Mouse (Mus musculus) right cerebral cortex, postnatal 10 days (tissue): ENCODE measurements around the gene Sall1.
A peak's percentile ranks its signal among the peaks of the same experiment; 100 is the strongest.

Experiments used
- DNase-seq, 2 experiments: peaks; one replicate each; pipeline ENCODE4 v3.0.0; 2021; ENCODE audit warnings: low spot score in 2 of 2

Gene Sall1

DNA sequence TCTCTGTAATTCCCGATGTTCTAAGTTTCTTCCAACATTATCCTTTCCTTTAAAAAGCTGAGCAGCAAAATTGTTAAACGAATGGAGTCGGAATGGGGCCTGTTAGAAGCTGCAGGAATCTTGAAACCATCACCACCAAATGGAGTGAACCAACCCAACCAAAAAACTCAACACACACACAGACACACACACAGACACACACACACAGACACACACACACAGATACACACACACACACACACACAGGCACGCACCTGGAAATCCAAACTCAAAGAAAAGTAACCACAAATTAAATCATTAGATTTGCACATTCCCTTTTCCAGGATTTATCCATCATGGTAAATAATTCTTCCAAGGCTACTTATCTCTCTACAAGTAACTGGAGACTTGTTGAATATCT, 5.0 kb downstream of the Sall1 start:
- DNase-seq, result peak in 1 of 2 experiments; percentile 19

DNA sequence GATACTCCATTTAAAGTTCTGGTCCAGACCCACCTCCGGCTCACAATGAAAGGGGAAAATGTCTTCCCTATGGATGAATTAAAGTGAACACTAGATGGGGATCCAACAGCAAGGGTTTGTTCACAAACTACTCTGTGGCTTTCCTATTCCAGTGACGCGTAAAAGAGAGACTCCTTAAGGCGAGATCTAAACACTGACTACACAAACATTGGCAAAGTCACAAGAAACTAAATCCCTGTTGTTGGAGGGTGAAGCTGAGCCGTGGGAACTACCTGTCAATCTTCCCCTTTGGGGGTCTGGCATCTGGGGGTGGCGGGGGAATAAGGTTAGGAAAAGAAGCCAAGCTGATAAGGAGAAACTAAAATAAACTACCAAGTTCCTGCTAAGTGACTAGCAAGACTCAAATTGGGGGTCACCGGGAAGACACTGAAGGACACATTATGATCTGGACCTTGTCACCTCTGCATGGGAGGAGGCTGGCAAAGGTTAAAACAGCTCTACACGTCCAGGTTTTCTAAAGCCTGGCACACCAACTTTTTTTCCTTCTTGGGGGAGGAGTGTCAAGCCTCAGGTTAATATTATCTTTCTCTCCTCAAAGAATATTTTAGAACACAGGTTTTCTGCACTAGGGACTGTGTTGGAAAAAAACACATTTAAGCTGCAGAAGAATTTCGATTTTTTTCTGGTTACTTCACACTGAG, 6.3 kb downstream of the Sall1 start:
- peak in 1 of 2 experiments; percentile 24 for DNase-seq

DNA sequence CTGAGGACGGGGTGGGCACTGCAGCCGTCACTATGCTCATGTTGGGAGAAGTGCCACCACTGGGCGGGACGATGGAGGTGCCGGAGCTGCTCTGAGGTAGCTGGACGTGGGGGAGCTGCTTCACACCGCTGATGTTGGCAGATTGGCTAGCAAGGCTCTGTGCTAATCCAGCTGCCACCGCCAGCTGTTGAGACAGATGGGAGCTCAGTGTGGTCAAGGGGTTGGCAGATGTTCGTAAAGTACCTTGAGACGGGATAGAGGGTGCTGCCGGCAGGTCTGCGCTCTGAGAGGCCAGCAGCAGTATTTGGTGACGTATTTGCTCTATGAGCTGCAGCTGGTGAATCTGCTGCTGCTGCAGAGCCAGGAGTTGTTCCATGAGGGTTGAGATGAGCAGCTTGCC, 11.6 kb downstream of the Sall1 start:
- no peak for DNase-seq

DNA sequence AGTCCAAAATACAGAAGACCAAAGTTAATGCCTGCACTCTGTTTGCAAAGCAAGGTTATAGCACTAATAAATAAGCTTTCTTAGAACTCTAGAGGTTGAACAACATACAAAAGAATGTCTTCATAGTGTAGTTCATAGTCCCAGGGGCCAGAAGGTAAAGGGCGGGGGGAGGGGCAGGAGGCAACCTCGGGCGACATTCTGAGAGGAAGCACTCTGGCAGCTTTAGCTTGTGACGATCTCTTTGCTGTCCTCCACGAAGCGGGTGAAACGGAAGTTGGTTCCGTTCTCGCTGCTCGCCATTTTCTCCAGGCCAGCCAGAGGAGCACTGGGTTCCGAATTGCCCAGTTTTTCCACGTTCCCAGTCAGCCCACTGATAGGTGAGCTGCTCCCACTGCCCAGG, 15.8 kb downstream of the Sall1 start:
- no peak for DNase-seq

DNA sequence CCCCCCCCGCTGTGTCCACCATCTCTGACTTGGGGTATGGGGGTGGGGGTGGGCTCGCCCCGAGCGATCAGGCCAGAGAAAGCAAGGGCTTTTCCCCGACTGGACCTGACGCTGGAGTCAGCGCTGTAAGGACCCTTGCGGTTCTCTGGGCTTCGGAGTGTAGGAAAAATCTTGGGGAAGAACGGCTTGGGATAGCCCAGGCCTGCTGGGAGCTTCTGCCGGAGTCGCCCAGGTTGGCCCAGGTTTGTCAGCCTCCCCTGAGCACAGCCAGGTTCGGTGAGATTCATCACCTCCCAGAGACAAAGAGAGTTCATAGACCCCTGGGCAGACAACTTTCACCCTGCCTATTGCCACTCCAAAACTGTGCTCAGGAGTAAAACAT, 17.8 kb downstream of the Sall1 start:
- no peak for DNase-seq

DNA sequence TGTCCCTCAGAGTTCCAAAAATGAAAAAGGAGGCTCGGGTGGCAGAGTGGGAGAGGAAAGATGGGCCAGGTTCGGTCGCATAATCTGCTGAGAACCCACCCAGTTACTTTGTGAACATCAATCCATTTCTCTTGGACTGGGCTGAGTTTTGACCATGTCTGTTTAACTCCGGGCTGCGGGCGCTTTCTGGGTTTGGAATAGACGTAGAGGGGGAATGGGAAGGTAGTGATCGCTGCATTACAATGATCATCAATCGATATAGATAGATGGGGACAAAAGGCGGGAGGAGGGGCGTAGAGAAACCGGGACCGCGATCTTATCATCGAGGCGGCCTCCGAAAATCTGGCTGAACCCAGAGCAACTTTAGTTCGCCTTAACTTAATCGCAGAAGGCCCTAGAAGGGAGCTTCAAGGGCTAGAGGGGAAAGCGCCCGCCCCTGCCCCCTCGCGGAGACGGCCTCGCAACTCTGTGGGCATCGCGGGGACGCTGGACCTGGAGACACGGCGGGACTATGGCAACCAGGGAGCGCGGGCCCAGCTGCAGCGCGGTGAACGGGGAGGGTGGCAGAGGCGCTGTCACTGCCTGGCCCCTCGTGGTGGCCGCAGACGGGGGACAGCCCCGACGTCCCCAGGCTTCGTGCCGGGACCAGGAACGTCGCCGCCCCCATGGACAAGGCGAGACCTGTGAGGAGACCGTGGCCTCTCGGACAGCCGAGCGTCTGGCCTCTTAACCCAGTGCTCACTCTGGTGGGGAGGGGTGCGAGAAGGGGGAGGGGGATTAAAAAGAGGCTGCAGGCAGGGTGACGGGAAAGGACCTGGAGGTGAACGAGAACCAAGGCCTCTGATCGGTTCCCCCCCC, 18.5 kb downstream of the Sall1 start:
- DNase-seq, result peak in 1 of 2 experiments; percentile 50

DNA sequence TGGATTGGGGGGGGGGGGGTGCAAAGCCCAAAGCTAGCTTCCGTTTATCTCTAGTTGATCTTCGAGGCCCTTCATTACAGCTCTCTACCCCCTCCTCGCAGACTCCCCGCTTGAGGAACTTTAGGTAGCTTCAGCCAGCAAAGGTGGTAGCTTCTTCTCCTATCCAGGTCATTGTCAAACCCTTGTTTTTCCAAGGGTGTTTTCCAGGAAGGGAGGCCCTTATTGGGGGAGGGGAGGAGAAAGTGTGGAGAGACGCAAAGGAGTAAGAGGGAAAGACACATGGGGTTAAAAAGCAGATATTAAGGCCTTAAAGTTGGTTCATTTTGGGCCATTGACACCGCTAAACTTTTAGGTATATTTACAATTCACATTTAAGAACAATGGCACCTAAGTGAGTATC, 19.2 kb downstream of the Sall1 start:
- DNase-seq, result no peak

DNA sequence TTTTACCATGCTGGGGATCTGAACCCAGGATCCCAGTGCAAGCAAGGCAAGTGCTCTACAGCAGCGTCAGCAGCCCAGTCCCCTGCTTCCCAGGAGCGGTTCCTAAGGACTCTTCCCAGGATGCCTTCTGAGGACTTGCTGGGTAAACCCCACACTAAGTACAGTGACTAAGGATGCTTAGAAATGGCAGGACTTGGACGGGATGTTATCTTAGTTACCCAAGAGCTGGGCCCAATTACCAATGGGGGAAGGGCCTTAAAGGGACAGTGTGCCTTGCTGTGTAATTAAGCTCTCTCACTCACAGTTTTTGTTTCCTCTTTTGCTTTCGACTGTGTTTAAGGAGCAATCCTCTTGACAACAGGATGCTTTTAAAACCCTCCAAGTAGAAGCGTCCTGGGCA, 22.8 kb downstream of the Sall1 start:
- no peak for DNase-seq

DNA sequence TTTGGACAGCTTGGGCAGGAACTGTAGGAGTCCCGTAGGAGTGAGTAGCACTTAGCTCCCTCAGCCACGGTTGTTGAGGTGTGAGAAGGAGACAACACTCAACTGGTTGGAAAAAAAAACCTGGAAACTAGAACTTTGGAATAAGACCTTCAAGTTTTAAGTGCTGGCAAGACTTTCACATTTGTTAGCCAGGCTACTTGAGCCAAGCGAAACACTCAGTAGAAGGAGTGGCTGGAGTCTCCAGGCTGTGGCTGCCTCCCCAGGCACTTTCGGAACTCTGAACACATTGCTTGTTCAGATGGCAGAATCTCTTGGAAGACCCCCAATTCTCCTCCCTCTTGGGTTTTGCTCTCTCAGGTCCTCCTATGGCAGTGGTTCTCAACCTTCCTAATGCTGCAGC, 26.1 kb downstream of the Sall1 start:
- DNase-seq, result no peak

DNA sequence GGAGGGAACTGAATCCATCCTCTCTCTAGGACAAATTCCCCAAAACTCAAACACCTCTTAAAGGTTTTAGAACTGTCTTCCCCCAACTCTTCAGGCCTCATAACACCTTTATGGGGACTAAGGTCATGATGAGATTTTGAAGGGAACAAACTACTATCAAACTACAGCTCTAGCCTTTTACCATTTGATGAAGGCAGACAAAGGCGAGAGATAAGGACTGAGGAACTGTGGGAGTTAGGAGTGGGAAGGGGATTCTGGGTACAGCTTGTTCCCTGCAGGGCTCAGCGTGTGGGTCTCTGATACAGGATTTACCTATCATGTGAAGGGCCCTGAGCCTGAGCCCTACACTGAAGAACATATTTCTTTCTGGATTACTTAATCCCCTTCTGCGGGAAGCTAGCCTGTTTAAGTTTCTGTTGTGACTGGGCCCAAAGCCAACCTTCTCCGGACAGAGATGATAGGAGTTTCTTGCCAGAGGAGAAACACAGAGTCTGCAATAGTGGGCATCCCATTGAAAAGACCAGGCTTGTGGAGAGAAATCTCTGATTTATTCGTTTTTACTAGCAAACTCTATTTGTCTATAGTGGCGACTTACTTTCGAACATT, 27.4 kb downstream of the Sall1 start:
- DNase-seq, result no peak

DNA sequence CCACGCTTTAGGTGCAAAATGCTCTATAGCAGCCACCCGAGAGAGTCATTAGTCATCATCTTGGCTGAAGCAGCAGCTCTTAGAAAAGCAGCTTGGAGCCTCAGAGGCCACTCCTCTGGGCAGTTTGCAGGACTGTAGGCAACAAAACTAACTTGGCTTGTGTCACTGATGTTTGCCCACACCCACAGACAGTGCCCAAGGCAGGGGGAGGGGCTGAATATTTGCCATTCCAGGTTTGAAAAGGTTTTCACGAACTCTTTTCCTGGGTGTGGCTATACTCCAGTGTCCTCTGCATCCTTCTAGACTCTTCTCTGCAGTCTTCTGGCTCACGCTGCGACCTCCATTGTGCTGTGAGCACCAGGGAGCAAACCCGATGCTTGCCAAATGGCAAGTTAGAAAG, 28.4 kb downstream of the Sall1 start:
- DNase-seq, result no peak

DNA sequence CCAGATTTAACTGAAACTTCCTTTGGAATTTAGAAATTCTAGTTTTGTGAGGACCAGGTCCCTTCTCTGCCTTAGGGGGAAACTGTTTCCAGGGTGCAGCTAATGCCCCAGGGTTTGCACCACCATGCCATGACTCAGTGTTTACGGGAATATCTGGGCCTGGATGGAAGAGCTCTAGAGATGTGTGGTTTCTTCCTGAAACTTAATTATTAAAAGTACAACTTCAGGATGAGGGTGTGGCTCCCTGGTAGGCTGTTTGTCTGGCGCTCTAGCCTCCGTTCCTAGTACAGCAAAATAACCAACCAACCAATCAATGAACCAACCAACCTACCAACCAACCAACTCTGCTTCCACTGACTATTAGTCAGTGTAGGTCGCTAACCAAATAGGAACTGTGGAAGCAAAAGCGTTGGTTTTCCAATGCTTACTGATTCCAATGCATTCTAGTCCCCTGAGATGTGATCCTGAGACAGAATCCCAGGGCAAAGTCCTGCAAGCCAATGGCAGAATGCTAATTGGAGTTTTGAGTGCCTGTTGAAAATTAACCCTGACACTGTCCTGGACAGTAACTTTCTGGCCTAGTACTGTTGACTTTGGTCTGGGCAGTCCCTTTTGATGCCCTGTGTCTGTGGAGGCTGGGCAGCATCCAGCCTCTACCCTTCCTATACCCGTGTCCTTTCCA, 31.0 kb downstream of the Sall1 start:
- no peak for DNase-seq

DNA sequence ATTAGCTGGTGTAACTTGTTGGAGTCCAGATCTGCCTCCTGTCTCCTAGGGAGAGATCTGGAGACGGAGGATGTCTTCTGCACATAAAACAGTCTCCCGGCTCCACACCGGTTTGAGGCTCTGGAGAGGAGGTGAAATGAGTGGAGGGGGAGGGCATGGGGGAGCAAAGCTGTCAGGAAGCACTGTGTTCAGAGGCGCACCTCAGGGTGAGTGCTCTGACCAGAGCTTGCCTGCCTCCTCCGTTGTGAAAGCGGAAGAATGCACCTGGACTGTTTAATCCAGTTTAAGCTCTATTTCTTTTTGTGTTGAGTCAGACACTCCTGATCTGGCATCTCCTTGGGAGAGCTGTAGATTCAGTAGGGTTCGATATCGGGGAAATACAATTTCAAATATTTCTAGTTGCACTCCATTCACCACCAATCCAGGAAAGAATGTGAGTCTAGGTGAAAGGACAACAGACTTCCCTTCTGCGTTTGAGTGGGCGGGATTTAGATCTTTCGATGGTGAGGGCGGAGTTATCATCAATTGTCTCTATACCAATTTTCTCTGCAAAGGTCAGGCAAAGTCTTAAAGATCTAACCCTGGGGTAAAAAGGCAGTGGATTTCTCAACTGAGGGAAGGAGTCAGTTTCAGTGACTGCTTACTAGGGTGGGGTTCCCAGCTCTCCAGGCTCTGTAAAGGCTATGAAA, 31.8 kb downstream of the Sall1 start:
- DNase-seq, result no peak

DNA sequence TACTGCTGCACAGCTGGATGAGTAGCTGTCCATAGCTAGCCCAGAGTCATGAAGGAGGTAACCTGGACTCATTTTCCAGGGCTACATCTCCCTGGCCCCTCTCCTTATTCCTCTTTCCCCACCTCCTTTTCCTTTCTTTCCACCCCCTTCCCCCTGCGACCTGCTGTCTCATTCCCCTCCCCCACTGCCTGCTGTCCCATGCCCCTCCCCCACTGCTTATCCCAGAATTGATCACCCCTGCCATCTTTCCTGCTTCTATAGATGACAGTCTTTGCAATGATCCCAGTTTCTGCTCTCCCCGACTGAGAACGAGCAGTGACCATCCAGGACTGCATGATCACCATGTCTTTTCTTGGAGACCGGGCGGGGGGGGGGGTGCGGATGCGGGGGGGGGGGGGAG, 35.2 kb downstream of the Sall1 start:
- no peak for DNase-seq

DNA sequence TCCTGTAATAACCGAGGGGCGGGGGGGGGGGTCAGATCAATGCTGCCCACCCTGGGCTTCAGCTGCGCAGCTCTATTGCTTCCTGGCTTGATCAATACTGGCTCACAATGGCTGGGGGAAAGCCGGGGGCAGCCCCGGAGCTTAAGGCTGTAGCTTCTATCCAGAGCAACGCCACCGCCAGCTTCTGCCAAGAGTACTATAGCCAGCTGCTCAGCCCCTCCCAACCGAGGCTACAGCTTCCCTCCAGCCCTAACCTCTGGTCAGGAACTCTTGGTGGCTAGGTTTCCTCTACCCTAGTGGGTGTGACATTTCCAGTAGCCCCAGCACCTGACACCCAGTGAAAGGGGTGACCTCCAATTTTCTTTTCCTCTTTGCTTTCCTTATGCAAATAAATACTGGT, 36.8 kb downstream of the Sall1 start:
- no peak for DNase-seq

DNA sequence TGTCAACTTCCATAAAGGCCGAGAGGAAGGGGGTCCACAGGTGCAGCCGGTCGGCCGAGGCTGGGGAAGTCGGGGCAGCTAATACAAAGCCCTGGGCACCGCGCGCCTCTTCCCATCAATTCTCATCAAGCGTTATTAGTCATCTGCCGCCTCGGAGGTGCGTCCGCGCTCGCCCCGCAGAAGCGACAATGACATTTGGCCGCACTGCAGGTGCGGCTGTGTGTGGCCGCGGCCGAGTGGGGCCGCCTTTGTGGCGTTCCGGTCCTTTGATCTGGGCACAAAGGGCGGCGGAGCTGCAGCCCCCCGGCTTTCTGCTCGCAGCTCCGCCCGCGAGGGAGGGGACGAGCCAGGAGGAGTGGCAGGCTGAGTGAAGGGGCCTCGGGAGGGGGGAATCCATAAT, 37.5 kb downstream of the Sall1 start:
- no peak for DNase-seq

DNA sequence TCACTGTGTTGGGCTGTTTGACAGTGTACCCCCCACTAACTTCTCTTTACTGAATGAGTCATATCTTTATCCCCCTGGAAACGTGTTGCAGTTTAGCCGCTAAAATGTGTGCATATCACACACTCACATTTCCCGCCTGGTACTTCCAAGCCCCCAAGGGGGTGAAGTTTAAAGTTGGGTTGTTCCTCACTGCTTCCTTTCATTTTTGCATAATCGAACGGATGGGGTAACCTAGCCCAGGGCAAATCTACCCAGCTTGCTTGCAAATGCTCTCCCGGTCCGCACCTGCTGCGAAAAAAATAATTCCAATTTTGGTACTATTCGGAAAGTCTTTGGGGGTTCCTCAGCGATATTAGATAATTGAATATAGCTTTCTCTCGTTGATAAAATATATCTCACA, 38.2 kb downstream of the Sall1 start:
- no peak for DNase-seq

DNA sequence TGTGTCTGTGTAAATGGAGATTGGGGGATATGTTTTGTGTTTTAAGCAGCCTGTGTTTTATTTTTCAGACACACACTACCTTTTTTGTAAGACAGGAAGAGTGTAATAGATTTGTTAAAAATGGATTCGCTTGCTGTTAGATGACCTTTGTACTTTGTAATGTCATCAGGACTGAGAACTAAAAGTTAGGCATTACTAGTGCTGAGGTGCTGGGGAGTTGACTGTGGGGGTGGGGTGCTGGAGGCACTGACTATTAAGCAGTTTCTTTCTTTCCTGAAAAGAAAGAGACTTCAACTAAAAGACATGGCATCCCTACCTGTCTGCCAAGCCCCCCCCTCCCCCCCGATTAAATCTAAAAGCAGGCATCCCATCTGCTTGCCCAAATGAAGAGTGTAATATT, 39.9 kb downstream of the Sall1 start:
- DNase-seq, result no peak

DNA sequence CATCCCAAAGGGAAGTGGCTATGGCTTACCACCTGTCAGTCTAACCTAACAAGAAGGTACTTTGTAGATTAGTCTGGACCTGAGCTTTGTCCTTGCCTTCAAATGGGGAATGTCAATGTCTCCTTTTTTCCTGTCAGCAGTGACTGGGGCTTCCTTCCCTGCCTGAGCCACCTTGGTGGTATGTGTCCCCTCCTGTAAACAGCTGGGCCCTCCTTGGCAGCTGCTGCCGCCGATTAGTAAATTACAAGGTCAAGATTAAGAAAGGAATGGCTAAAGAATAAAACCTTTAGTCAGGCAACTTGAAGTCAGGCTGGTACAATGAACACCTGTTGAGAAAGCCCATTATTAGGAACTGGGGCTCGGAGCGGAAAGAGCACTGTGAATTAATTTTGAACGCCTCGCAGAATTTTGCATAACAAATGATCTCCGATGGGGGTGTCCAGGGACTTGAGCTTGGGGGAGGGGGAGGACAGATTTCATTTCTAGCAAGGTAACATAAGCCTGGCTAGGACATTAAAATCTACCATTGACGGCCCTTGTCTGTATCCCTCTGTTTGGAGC, 40.5 kb downstream of the Sall1 start:
- no peak for DNase-seq

DNA sequence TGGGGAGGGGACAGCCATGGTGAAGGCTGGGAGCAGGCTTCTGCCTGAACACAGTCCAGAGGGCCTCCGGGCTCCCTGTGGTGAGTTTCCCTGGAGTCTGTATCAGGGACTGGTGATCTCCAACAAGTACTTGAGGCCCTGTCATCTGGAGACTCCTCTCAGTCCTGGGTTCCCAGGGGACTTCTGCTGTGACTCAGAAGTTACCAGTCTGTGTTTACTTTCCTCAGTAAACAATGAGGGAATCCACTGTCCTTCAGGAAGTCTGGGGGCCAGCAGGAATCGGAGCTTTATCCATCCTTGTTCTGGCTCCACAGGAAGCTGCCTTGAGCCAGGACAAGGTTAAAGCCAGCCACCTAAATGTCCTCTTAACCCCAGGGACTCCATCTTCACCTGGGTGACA, 41.8 kb downstream of the Sall1 start:
- no peak for DNase-seq

DNA sequence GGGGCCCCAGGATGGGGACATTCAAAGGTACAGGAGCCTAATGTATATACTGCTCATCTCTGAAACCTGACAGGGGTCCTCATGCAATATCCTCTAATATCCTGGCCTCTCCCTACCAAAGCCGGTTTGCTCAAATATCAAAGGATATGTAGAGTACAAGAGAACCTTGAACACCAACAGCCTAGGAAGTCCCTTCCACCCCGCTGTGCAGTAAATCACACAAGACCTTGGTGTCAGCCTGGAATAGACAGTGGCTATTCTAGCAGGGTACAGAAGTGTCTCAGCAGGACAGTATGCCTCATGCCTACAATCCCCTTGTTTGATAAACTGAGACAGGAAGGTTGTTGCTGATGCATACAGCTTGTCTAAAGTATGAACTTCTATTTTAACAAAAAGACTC, 46.7 kb downstream of the Sall1 start:
- DNase-seq, result no peak
